Comparison of ENCODE assay signal across 8 mouse cellular contexts in genomic region chr12:59132940-59133339, GRCm38 (mm10). TPM values are rescaled to one million over a fixed set of nuclear protein-coding genes. Genes with fewer than 3 reads are reported as not detected.
A peak's percentile ranks its signal among the peaks of the same experiment; 100 is the strongest.
DNase-seq lines count a peak whose midpoint lies in the region; ATAC-seq and TF ChIP-seq lines count a peak whose summit lies in the region.

No protein-coding gene starts in this region.

- H3K4me1 ChIP-seq in hindbrain, embryonic 12.5 days = peaks cover 15% of the 10 kb centered on the region
- peaks cover 22% of the 10 kb centered on the region for H3K4me1 ChIP-seq in hindbrain, embryonic 16.5 days (ENCODE audit: control insufficient read depth, insufficient read depth, low read depth, low read length)
- peaks cover 9% of the 10 kb centered on the region for H3K4me1 ChIP-seq in brown adipose tissue, adult 24 weeks (ENCODE audit: control insufficient read depth, insufficient read depth, insufficient read length, low read length)
- H3K4me1 ChIP-seq in liver, postnatal 0 days (ENCODE audit: insufficient read depth) = peaks cover 28% of the 10 kb centered on the region

- no peaks in the 10 kb centered on the region for H3K9me3 ChIP-seq in hindbrain, embryonic 12.5 days (replicated peaks)
- no peaks in the 10 kb centered on the region for H3K9me3 ChIP-seq in hindbrain, embryonic 16.5 days (ENCODE audit: control insufficient read depth, low read length)
- H3K9me3 ChIP-seq in liver, postnatal 0 days (ENCODE audit: low read length) = no peaks in the 10 kb centered on the region

- H3K4me2 ChIP-seq in hindbrain, embryonic 12.5 days (replicated peaks) = peak overlapping the region; percentile 72; the same call in 1 of the 2 replicates
- H3K4me2 ChIP-seq in hindbrain, embryonic 16.5 days (ENCODE audit: low read length) = no peak overlapping the region
- peak overlapping the region; percentile 96 for H3K4me2 ChIP-seq in liver, postnatal 0 days (ENCODE audit: low read depth, low read length)

- TF ChIP-seq EP300 in liver, postnatal 0 days (IDR thresholded peaks at IDR 0.05; ENCODE audit: low read depth) = no peak

- ATAC-seq in hindbrain, embryonic 12.5 days (ENCODE audit: low FRiP score) = no peak
- ATAC-seq in hindbrain, embryonic 16.5 days = no peak
- no peak for ATAC-seq in liver, postnatal 0 days

- TF ChIP-seq CTCF in liver, postnatal 0 days (IDR thresholded peaks at IDR 0.05; ENCODE audit: low read depth) = peak; percentile 46

- intact Hi-C loops in left cerebral cortex, postnatal 10 days (cut with DNase I) = loop anchor here (5.0 kb wide), 1 partner anchor 66 kb away; the partner anchor contains the start of gene Pnn

- H3K9ac ChIP-seq in hindbrain, embryonic 12.5 days = no peak overlapping the region
- no peak overlapping the region for H3K9ac ChIP-seq in hindbrain, embryonic 16.5 days (ENCODE audit: low read depth, low read length)
- peak overlapping the region; percentile 88 for H3K9ac ChIP-seq in liver, postnatal 0 days (replicated peaks)

- no peaks in the 10 kb centered on the region for H3K27me3 ChIP-seq in hindbrain, embryonic 12.5 days
- H3K27me3 ChIP-seq in hindbrain, embryonic 16.5 days (replicated peaks; ENCODE audit: control insufficient read depth, insufficient read depth, low read length) = no peaks in the 10 kb centered on the region
- H3K27me3 ChIP-seq in liver, postnatal 0 days (ENCODE audit: insufficient read depth, low read length) = no peaks in the 10 kb centered on the region

- WGBS in hindbrain, embryonic 12.5 days = 78% methylated on average over 7 of the region's 7 CpGs
- WGBS in hindbrain, embryonic 16.5 days = 87% methylated on average over 7 of the region's 7 CpGs
- whole genome bisulfite sequencing in liver, postnatal 0 days (ENCODE audit: insufficient replicate concordance) = 51% methylated on average over 7 of the region's 7 CpGs

- H3K36me3 ChIP-seq in hindbrain, embryonic 12.5 days = 0 out of 2 replicates have a peak, but pooled peaks cover 2% of the 10 kb centered on the region
- no peaks in the 10 kb centered on the region for H3K36me3 ChIP-seq in hindbrain, embryonic 16.5 days (ENCODE audit: control insufficient read depth, insufficient read depth, low read length)
- H3K36me3 ChIP-seq in liver, postnatal 0 days (replicated peaks; ENCODE audit: insufficient read depth, low read length) = peaks cover 14% of the 10 kb centered on the region

- H3K27ac ChIP-seq in hindbrain, embryonic 12.5 days = no peak overlapping the region
- no peak overlapping the region for H3K27ac ChIP-seq in hindbrain, embryonic 16.5 days (ENCODE audit: low read depth, low read length)
- H3K27ac ChIP-seq in brown adipose tissue, adult 24 weeks (replicated peaks; ENCODE audit: low read depth, low read length) = no peak overlapping the region
- peak overlapping the region; percentile 50; the same call in 1 of the 2 replicates for H3K27ac ChIP-seq in liver, postnatal 0 days (ENCODE audit: low read depth)

- no peak overlapping the region for H3K4me3 ChIP-seq in hindbrain, embryonic 12.5 days
- H3K4me3 ChIP-seq in hindbrain, embryonic 16.5 days (ENCODE audit: low read length) = no peak overlapping the region
- H3K4me3 ChIP-seq in brown adipose tissue, adult 24 weeks (ENCODE audit: insufficient read depth, low read depth, low read length) = peak overlapping the region; percentile 23
- H3K4me3 ChIP-seq in liver, postnatal 0 days (ENCODE audit: low read depth, low read length) = peak overlapping the region; percentile 80

- peak; percentile 70 for DNase-seq in induced T-regulatory cell, adult 2 months (ENCODE audit: low read depth)
- peak; percentile 31 for DNase-seq in liver, postnatal 0 days
- no peak for DNase-seq in T-cell, adult 2 months (ENCODE audit: low spot score)
- no peak for DNase-seq in retina, embryonic 14.5 days (ENCODE audit: low spot score)
- no peak for DNase-seq in left cerebral cortex, postnatal 10 days (ENCODE audit: extremely low spot score in 1 of 2, low spot score in 2 of 2)

RNA-seq across cellular contexts. Expression of gene Mia2, which starts 37.3 kb away (rescaled TPM):
- 52.0 and 62.5 TPM in 2 replicates for polyA plus RNA-seq in hindbrain, embryonic 12.5 days (2016; fragmentation: Nextera tagmentation; extraction: Ambion mirVana)
- 32.8 and 33.7 TPM in 2 replicates for polyA plus RNA-seq in hindbrain, embryonic 16.5 days (2015; fragmentation: Nextera tagmentation; extraction: Ambion mirVana)
- polyA plus RNA-seq in brown adipose tissue, adult 24 weeks (2012; ENCODE audit: insufficient read depth, insufficient read length, missing spikeins) = 60.2 and 62.5 TPM in 2 replicates
- 74.3 and 75.2 TPM in 2 replicates for polyA plus RNA-seq in liver, postnatal 0 days (2015; fragmentation: Nextera tagmentation; extraction: Ambion mirVana)
- 10 to 100 TPM; 37.7 to 40.7 TPM for total RNA-seq in left cerebral cortex, postnatal 10 days (2021)

Comparison
In these comparisons a context has a peak if more than half of its experiments do, and no peak if none do; other contexts are left out.
1. H3K4me3 ChIP-seq: peak in brown adipose tissue, adult 24 weeks (single experiment) and liver, postnatal 0 days (single experiment); none in hindbrain, embryonic 12.5 days (single experiment) and hindbrain, embryonic 16.5 days (single experiment).
2. DNase-seq: peak in induced T-regulatory cell, adult 2 months (single experiment) and liver, postnatal 0 days (single experiment); none in T-cell, adult 2 months (single experiment), retina, embryonic 14.5 days (single experiment) and left cerebral cortex, postnatal 10 days (0 of 2).